Mouse (Mus musculus): ENCODE results near the gene Tekt3. TPM values are rescaled to one million over a fixed set of nuclear protein-coding genes. Genes with fewer than 3 reads are reported as not detected.

Tekt3 gene
- polyA plus RNA-seq, 1 experiment from 2014 or later: not detected

DNA sequence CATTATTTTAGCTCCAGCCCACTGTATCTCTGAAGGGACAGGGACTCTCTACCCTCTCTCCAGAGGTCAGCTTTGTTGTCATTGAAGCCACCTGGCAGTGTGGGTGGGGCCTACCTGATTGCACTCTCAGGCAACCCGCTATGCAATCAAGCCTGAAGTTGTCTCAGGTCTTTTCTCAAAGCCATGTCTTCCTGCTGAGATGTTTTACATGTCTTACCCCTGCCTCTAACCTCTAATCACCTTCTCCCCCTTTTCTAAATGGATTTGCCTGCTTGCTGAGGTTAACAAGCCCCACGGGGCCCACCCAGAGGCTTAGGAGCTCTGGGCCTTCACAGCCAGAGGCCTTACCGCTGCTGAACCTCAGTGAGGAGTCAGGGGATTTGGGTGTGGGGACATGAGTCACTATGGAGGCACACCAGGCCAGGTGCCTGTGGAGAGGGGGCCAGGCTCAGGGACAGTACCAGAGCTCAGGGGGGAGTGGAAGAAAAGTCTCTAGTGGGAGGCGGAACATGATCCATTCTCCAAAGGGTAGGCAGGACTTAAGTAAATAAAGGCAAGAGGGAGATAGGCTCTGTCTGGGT lies 75.5 kb downstream of the Tekt3 start:
- Histone ChIP-seq H3K9me3 (ENCODE audit: control insufficient read depth, low read length) (no peaks in the 10 kb centered on the region), H3K27me3 (ENCODE audit: control insufficient read depth, insufficient read depth, low read length) (peaks cover 20% of the 10 kb centered on the region), H3K9ac (ENCODE audit: low read length) (no peak overlapping the region), H3K27ac (ENCODE audit: low read depth, low read length) (no peak overlapping the region), H3K4me2 (ENCODE audit: low read depth, low read length, severe bottlenecking) (no peak overlapping the region), H3K36me3 (ENCODE audit: control insufficient read depth, insufficient read depth, low read length) (no peaks in the 10 kb centered on the region), H3K4me3 (ENCODE audit: low read depth, low read length) (no peak overlapping the region), H3K4me1 (replicated peaks; ENCODE audit: control insufficient read depth, insufficient read depth, low read length) (peaks cover 5% of the 10 kb centered on the region; the same call in 1 of the 2 replicates)
- 65% methylated on average over 4 of the region's 4 CpGs for WGBS
- ATAC-seq (replicated peaks; ENCODE audit: low FRiP score): no peak
- DNase-seq (ENCODE audit: low spot score): no peak

- no peaks in the 10 kb centered on the region for H3K9me3 ChIP-seq (ENCODE audit: control insufficient read depth, low read length)
- ATAC-seq (replicated peaks; ENCODE audit: low FRiP score): no peak
- peaks cover 3% of the 10 kb centered on the region; the same call in 1 of the 2 replicates for H3K27me3 ChIP-seq (ENCODE audit: control insufficient read depth, insufficient read depth, low read length)
- no peaks in the 10 kb centered on the region for H3K4me1 ChIP-seq (replicated peaks; ENCODE audit: control insufficient read depth, insufficient read depth, low read length)
- H3K4me2 ChIP-seq (ENCODE audit: low read depth, low read length, severe bottlenecking): no peak overlapping the region
- DNase-seq (ENCODE audit: low spot score): no peak
- 61% methylated on average over 3 of the region's 3 CpGs for WGBS
- no peak overlapping the region for H3K27ac ChIP-seq (ENCODE audit: low read depth, low read length)
- no peak overlapping the region for H3K9ac ChIP-seq (ENCODE audit: low read length)
- H3K36me3 ChIP-seq (ENCODE audit: control insufficient read depth, insufficient read depth, low read length): no peaks in the 10 kb centered on the region
- no peak overlapping the region for H3K4me3 ChIP-seq (ENCODE audit: low read depth, low read length)
Measured at GRCm38 (mm10) chr11:63138739-63139138, 77.3 kb downstream of the Tekt3 start.

GRCm38 (mm10) chr11:63142311-63142710 lies 80.9 kb downstream of the Tekt3 start:
- no peak overlapping the region for H3K27ac ChIP-seq (ENCODE audit: low read depth, low read length)
- ATAC-seq (replicated peaks; ENCODE audit: low FRiP score) (no peak), DNase-seq (ENCODE audit: low spot score) (no peak)
- H3K9me3 ChIP-seq (ENCODE audit: control insufficient read depth, low read length): no peaks in the 10 kb centered on the region
- no peaks in the 10 kb centered on the region for H3K36me3 ChIP-seq (ENCODE audit: control insufficient read depth, insufficient read depth, low read length)
- no peak overlapping the region for H3K9ac ChIP-seq (ENCODE audit: low read length)
- no peak overlapping the region for H3K4me3 ChIP-seq (ENCODE audit: low read depth, low read length)
- WGBS: 95% methylated on average over 5 of the region's 5 CpGs
- no peak overlapping the region for H3K4me2 ChIP-seq (ENCODE audit: low read depth, low read length, severe bottlenecking)
- H3K27me3 ChIP-seq (ENCODE audit: control insufficient read depth, insufficient read depth, low read length): no peaks in the 10 kb centered on the region
- no peaks in the 10 kb centered on the region for H3K4me1 ChIP-seq (replicated peaks; ENCODE audit: control insufficient read depth, insufficient read depth, low read length)

GRCm38 (mm10) chr11:63142816-63143215 lies 81.4 kb downstream of the Tekt3 start:
- Histone ChIP-seq H3K4me3 (ENCODE audit: low read depth, low read length) (no peak overlapping the region), H3K36me3 (ENCODE audit: control insufficient read depth, insufficient read depth, low read length) (no peaks in the 10 kb centered on the region), H3K27ac (ENCODE audit: low read depth, low read length) (no peak overlapping the region), H3K9ac (ENCODE audit: low read length) (no peak overlapping the region), H3K4me2 (ENCODE audit: low read depth, low read length, severe bottlenecking) (no peak overlapping the region), H3K4me1 (replicated peaks; ENCODE audit: control insufficient read depth, insufficient read depth, low read length) (no peaks in the 10 kb centered on the region), H3K9me3 (ENCODE audit: control insufficient read depth, low read length) (no peaks in the 10 kb centered on the region), H3K27me3 (ENCODE audit: control insufficient read depth, insufficient read depth, low read length) (no peaks in the 10 kb centered on the region)
- ATAC-seq (replicated peaks; ENCODE audit: low FRiP score) (no peak), DNase-seq (ENCODE audit: low spot score) (no peak)
- 77% methylated on average over 4 of the region's 4 CpGs for WGBS

DNA sequence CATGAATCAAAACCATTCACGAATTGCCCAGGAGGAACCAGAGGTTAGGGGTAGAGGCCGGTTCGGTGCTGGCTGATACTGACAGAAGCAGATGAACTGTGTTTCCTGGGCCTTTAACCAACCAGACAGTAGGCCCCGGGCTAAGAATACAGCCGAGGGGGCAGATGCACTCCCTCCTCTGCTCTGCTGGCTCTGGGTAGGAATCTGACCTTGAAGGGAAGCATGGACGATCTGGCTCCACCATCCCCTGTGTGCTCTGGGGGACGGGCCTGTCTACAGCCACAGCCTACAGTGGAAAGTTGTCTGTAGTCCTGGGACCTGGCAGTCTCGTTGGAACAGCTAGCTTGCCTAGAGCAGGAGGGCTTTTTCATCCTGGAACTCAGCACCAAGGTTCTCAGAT lies 82.0 kb downstream of the Tekt3 start:
- 82% methylated on average over 8 of the region's 8 CpGs for WGBS
- ATAC-seq (replicated peaks; ENCODE audit: low FRiP score) (no peak), DNase-seq (ENCODE audit: low spot score) (no peak)
- no peaks in the 10 kb centered on the region for H3K36me3 ChIP-seq (ENCODE audit: control insufficient read depth, insufficient read depth, low read length)
- H3K4me1 ChIP-seq (replicated peaks; ENCODE audit: control insufficient read depth, insufficient read depth, low read length): no peaks in the 10 kb centered on the region
- H3K27ac ChIP-seq (ENCODE audit: low read depth, low read length): no peak overlapping the region
- H3K9me3 ChIP-seq (ENCODE audit: control insufficient read depth, low read length): no peaks in the 10 kb centered on the region
- no peak overlapping the region for H3K4me3 ChIP-seq (ENCODE audit: low read depth, low read length)
- H3K27me3 ChIP-seq (ENCODE audit: control insufficient read depth, insufficient read depth, low read length): no peaks in the 10 kb centered on the region
- H3K9ac ChIP-seq (ENCODE audit: low read length): no peak overlapping the region
- no peak overlapping the region for H3K4me2 ChIP-seq (ENCODE audit: low read depth, low read length, severe bottlenecking)

Other genes with a start within 250 kb of the Tekt3 start
- 3.5 and 4.3 TPM in 2 replicates for gene Trim16, start 241.4 kb upstream of the Tekt3 start, polyA plus RNA-seq (2014; fragmentation: Nextera tagmentation; extraction: Ambion mirVana)
- gene Fbxw10, start 214.6 kb upstream of the Tekt3 start, polyA plus RNA-seq (2014; fragmentation: Nextera tagmentation; extraction: Ambion mirVana): 0.36 and 0.59 TPM in 2 replicates
- gene Tvp23b, start 182.2 kb upstream of the Tekt3 start, polyA plus RNA-seq (2014; fragmentation: Nextera tagmentation; extraction: Ambion mirVana): 35.3 and 37.5 TPM in 2 replicates
- gene Cdrt4, start 110.5 kb upstream of the Tekt3 start, polyA plus RNA-seq (2014; fragmentation: Nextera tagmentation; extraction: Ambion mirVana): not detected in 2 replicates
- 19.0 and 20.9 TPM in 2 replicates for gene Pmp22, start 67.3 kb downstream of the Tekt3 start, polyA plus RNA-seq (2014; fragmentation: Nextera tagmentation; extraction: Ambion mirVana)

Data from forebrain, embryonic 11.5 days (tissue).